Mouse (Mus musculus): ENCODE measurements around the gene Ugt1a1. TPM values are rescaled to one million over a fixed set of nuclear protein-coding genes. Genes with fewer than 3 reads are reported as not detected.
A peak's percentile ranks its signal among the peaks of the same experiment; 100 is the strongest.
"Not testable (repeated sequence)": the region's sequence is repeated elsewhere in the genome, so short reads cannot be mapped to it uniquely, and the experiment has no call there.

The Ugt1a1 gene
- polyA plus RNA-seq (2015; fragmentation: Nextera tagmentation; extraction: Ambion mirVana): not detected in 2 replicates

DNA sequence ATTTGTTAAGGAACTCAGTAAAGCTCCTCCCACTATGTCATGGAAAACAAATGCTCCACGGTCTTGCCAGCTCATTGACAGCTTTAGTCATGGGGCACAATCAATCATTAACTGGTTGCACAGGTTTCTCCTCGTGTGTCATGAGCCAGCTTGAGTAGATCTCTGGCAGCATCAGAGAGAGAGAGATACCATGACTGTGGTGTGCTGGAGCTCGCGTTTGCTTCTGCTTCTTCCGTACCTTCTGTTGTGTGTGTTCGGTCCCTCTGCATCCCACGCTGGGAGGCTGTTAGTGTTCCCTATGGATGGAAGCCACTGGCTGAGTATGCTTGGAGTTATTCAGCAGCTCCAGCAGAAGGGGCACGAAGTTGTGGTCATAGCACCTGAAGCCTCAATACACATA is at the start of gene Ugt1a1:
Gene Ugt1a1, plus strand, starts transcription at position 148 of the 400 bp plus-strand sequence.
- no peaks in the 10 kb centered on the region for H3K36me3 ChIP-seq (replicated peaks)
- H3K4me1 ChIP-seq: no peaks in the 10 kb centered on the region
- WGBS: 70% methylated on average over 8 of the region's 8 CpGs
- no peak within 1 kb of the TSS for H3K4me2 ChIP-seq
- no peaks in the 10 kb centered on the region for H3K27me3 ChIP-seq (replicated peaks)
- H3K9ac ChIP-seq: no peak within 1 kb of the TSS
- no peak within 1 kb of the TSS for H3K27ac ChIP-seq
- ATAC-seq (replicated peaks): 0 out of 2 replicates have a peak, but pooled peaks have one; percentile 25
- peaks cover 52% of the 10 kb centered on the region for H3K9me3 ChIP-seq
- no peak within 1 kb of the TSS for H3K4me3 ChIP-seq

DNA sequence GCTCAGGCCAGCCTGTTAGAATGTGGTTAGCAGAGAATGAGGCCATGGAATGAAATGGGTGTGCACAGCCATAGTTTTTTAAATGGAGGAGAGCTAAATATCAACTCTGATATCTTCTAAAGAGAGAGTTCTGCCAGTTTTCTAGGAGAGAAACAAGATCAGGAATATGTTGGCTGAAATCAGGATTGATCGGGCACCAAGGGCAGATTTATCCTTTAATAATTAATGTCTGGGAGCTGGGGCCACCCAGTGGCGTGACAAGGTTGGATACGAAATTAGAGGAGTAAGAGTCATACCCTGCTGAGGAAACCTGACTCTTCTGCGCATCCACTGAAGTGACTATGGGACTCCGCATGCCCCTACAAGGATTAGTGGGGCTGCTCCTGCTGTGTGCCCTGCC is 46.0 kb upstream of the Ugt1a1 start, which contains the start of gene Ugt1a5:
Gene Ugt1a5, plus strand, starts transcription at position 302 of the 400 bp plus-strand sequence.
- Histone ChIP-seq H3K9ac (no peak within 1 kb of the TSS), H3K27me3 (replicated peaks) (no peaks in the 10 kb centered on the region), H3K9me3 (no peaks in the 10 kb centered on the region), H3K36me3 (replicated peaks) (no peaks in the 10 kb centered on the region), H3K4me2 (no peak within 1 kb of the TSS), H3K4me1 (no peaks in the 10 kb centered on the region), H3K27ac (no peak within 1 kb of the TSS), H3K4me3 (no peak within 1 kb of the TSS)
- ATAC-seq (replicated peaks): no peak
- 82% methylated on average over 5 of the region's 5 CpGs for WGBS

DNA sequence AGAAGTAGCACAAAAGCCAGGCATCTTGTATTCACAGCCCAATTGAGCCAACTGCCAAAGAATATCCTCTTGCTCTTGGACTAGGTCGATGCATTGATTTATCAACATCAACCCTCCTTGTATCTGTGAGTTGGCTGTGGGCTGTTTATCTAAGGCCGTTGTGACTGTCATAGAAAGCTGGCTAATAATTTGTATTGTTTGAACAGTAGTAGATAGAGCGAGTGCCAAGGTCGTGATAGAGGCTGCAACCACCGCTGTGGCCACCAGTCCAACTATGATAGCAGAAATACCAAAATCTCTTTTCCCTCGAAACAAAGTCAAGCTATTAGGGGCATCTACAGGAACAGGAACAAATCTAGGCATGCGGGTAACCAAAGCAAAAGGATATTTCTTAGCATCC is 39.6 kb upstream of the Ugt1a1 start:
- not testable (repeated sequence) for ATAC-seq (replicated peaks)

DNA sequence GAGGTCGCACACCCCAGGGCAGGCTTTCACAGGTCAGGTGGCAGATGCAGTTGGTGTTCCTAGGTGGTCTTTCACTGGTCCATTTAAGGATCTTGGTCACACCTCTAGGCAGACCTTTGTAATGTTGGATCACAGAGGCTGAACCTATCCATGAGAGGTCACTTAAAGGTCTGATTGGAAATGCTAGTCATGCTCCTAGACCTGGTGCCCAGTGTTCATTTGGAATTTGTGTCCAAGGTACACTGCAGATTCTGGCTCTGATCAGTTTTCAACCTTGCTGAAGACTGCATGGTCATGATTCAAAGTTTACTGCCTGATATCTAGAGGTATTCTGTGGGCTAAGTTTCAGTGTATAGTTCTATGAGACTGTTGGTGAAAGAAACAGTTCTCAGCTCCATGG is 32.1 kb upstream of the Ugt1a1 start:
- Histone ChIP-seq H3K27ac (no peak overlapping the region), H3K9ac (no peak overlapping the region), H3K4me2 (no peak overlapping the region), H3K4me3 (no peak overlapping the region), H3K9me3 (peaks cover 2% of the 10 kb centered on the region; the same call in 1 of the 2 replicates), H3K36me3 (replicated peaks) (no peaks in the 10 kb centered on the region), H3K27me3 (replicated peaks) (no peaks in the 10 kb centered on the region), H3K4me1 (no peaks in the 10 kb centered on the region)
- no peak for ATAC-seq (replicated peaks)
- WGBS: 96% methylated on average over 1 of the region's 1 CpGs

More for the DNA sequence above, 39.6 kb upstream of the Ugt1a1 start:
- 85% methylated on average over 7 of the region's 7 CpGs for WGBS
- not testable (repeated sequence) for H3K27me3 ChIP-seq (replicated peaks); H3K9me3 ChIP-seq; H3K4me1 ChIP-seq; H3K9ac ChIP-seq; H3K4me2 ChIP-seq; H3K36me3 ChIP-seq (replicated peaks); H3K27ac ChIP-seq; H3K4me3 ChIP-seq

DNA sequence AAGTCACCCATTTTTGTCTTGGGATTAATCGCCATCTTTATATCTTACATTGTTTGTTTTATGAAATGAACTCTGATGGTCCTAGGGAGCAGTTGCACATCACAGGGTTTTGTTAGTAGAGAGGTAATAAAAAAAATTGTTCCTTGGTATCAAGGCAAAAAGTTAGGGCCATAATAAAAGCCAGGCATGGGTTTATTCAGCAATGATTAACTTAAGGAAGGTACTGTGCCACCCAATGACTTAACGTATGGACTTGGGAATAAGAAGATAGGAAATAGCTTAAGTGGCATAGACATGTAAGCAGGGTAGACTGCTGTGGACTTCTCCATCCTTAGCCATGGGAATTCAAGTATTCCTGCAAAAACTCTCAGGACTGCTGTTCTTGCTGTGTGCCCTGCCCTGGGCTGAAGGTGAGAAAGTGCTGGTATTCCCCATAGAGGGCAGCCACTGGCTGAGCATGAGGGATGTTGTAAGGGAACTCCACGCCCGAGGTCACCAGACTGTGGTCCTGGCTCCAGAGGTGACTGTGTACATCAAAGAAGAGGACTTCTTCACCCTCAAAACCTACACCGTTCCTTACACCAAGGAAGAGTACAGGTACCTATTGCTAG is 25.3 kb upstream of the Ugt1a1 start:
- Histone ChIP-seq H3K4me3 (no peak overlapping the region), H3K4me2 (no peak overlapping the region), H3K27me3 (replicated peaks) (no peaks in the 10 kb centered on the region), H3K36me3 (replicated peaks) (no peaks in the 10 kb centered on the region), H3K4me1 (no peaks in the 10 kb centered on the region), H3K27ac (no peak overlapping the region), H3K9me3 (no peaks in the 10 kb centered on the region), H3K9ac (no peak overlapping the region)
- WGBS: 88% methylated on average over 5 of the region's 5 CpGs
- no peak for ATAC-seq (replicated peaks)

DNA sequence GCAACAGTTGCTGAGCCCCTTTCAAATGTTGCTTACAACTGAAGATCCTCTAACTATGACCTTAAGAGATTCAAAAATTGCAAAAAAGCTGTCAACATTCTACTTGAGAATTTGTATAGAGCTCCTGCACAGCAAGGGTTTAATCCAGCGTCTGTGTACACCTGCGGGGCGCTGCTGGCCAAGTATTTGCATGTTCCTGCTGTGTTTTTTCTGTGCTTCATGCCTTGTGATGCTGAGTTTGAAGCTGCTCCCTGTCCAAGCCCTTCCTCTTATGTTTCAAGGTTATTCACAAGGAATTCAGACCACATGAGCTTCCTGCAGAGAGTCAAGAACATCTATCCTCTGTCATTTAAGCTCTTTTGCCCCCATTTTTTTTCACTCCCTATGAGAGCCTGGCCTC is 19.6 kb upstream of the Ugt1a1 start:
- 73% methylated on average over 3 of the region's 3 CpGs for WGBS
- H3K4me3 ChIP-seq: no peak overlapping the region
- no peaks in the 10 kb centered on the region for H3K9me3 ChIP-seq
- ATAC-seq (replicated peaks): no peak
- no peaks in the 10 kb centered on the region for H3K36me3 ChIP-seq (replicated peaks)
- no peak overlapping the region for H3K27ac ChIP-seq
- no peaks in the 10 kb centered on the region for H3K4me1 ChIP-seq
- H3K9ac ChIP-seq: no peak overlapping the region
- no peak overlapping the region for H3K4me2 ChIP-seq
- no peaks in the 10 kb centered on the region for H3K27me3 ChIP-seq (replicated peaks)

DNA sequence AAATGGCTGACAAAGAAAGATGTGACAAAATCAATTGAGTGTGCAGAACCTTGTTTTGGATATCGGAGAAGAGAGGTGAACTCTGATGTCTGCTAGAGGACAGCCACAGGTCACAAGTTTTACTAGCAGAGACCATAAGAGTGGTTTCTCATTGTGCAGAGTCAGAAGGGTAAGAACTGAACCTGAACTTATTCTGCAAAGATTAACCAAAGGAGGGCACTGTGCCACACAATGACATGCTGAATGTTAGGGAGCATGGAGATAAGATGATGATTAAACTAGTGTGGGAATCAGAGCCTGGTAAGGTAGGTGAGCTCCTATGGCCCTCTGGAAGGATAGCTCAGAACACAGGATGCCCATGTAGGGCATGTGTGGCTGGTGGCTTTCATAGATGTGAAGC is 16.1 kb upstream of the Ugt1a1 start:
- H3K4me1 ChIP-seq: no peaks in the 10 kb centered on the region
- H3K4me3 ChIP-seq: no peak overlapping the region
- H3K4me2 ChIP-seq: no peak overlapping the region
- no peak for ATAC-seq (replicated peaks)
- 87% methylated on average over 1 of the region's 1 CpGs for WGBS
- H3K27ac ChIP-seq: no peak overlapping the region
- H3K36me3 ChIP-seq (replicated peaks): no peaks in the 10 kb centered on the region
- no peak overlapping the region for H3K9ac ChIP-seq
- H3K27me3 ChIP-seq (replicated peaks): no peaks in the 10 kb centered on the region
- H3K9me3 ChIP-seq: no peaks in the 10 kb centered on the region

DNA sequence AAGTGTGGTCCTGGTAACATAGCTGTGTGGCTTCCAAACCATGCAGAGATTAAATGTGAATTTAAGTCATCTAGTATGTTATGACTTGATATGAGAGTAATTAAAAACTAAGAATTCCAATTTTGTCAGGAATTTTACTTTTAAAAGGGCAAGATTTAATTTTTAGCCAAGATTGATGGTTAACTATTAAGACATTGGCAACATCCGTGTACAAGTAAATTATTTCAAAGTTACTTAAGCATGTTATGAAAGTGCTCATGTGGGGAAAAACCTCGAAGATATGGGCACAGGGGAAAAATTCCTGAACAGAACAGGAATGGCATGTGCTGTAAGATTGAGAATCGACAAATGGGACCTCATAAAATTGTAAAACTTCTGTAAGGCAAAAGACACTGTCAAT is 14.3 kb upstream of the Ugt1a1 start:
- no peak for ATAC-seq (replicated peaks)
- Histone ChIP-seq H3K4me1 (no peaks in the 10 kb centered on the region), H3K27ac (no peak overlapping the region), H3K36me3 (replicated peaks) (no peaks in the 10 kb centered on the region), H3K9me3 (no peaks in the 10 kb centered on the region), H3K9ac (no peak overlapping the region), H3K4me3 (no peak overlapping the region), H3K27me3 (replicated peaks) (no peaks in the 10 kb centered on the region), H3K4me2 (no peak overlapping the region)
- WGBS: 83% methylated on average over 3 of the region's 3 CpGs

DNA sequence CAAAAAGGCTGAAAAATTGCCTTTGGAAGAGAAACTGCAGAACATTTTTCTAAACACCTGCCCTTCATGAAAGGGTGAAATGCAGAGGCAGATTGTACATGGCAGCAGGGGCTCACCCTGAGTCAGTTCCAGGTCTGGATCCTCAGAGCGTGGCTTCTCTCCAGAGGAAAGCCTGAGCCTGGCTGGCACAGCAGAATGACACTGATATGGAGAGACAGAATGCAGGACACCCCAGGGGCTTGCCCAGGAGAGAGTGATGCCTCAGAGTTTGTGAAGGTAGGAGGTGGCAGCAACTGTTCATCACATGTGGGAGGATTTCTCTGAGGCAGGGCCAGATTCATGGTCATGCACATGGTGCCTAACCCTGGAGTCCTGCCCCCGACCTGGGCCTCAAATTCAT is 11.8 kb upstream of the Ugt1a1 start:
- no peak overlapping the region for H3K9ac ChIP-seq
- H3K27me3 ChIP-seq (replicated peaks): no peaks in the 10 kb centered on the region
- no peak overlapping the region for H3K4me3 ChIP-seq
- H3K4me1 ChIP-seq: peaks cover 1% of the 10 kb centered on the region
- no peaks in the 10 kb centered on the region for H3K36me3 ChIP-seq (replicated peaks)
- no peaks in the 10 kb centered on the region; the same call in 1 of the 2 replicates for H3K9me3 ChIP-seq
- H3K27ac ChIP-seq: no peak overlapping the region
- no peak overlapping the region for H3K4me2 ChIP-seq
- WGBS: 63% methylated on average over 2 of the region's 2 CpGs
- no peak for ATAC-seq (replicated peaks)

DNA sequence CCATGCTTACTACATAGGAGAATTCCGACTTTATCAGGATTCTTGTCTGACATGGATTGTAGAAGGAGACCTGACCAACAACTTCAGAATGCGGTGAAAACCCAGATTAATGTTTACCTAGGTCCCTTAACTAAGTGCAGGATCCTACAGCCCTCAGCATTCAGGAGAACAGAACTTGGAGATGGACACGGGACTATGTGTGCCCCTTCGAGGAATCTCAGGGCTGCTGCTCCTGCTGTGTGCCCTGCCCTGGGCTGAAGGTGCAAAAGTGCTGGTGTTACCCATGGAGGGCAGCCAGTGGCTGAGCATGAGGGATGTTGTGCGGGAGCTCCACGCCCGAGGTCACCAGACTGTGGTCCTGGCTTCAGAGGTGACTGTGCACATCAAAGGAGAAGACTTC is 11.3 kb upstream of the Ugt1a1 start, which contains the start of gene Ugt1a2:
Gene Ugt1a2, plus strand, starts transcription at position 146 of the 400 bp plus-strand sequence.
- no peak within 1 kb of the TSS for H3K4me2 ChIP-seq
- H3K36me3 ChIP-seq (replicated peaks): no peaks in the 10 kb centered on the region
- no peak within 1 kb of the TSS for H3K4me3 ChIP-seq
- no peak within 1 kb of the TSS for H3K27ac ChIP-seq
- ATAC-seq (replicated peaks): no peak
- H3K27me3 ChIP-seq (replicated peaks): no peaks in the 10 kb centered on the region
- peaks cover 6% of the 10 kb centered on the region for H3K4me1 ChIP-seq
- 88% methylated on average over 7 of the region's 7 CpGs for WGBS
- H3K9me3 ChIP-seq: no peaks in the 10 kb centered on the region; the same call in 1 of the 2 replicates
- H3K9ac ChIP-seq: no peak within 1 kb of the TSS

DNA sequence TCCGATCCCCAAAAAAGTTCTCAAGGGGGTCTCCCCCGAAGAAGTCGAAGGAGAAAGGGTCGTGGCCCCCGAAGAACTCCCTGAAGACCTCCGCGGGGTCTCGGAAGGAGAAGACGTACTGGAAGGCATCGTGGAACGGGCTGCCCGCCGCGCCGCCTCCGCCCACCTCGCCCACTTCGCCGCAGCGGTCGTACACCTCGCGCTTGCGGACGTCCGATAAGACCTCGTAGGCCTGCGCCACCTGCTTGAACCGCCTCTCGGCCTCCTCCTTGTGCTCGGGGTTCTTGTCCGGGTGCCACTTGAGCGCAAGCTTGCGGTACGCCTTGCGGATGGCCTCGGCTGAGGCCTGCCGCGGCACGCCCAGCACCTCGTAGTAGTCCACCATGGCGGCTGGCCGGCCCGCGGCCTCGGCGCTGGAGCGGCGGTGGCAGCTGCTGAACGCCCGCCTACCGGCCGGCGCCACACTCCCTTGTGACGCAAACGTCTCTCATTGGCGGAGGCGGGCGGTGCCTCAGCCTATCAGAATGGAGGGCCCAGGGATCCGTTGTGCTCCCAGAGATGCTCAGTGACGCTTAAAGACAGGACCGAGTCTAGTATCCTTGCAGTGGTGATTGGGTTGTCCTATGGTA is 6.4 kb upstream of the Ugt1a1 start, which contains the start of gene Dnajb3:
Gene Dnajb3, minus strand, starts transcription at position 489 of the 629 bp plus-strand sequence.
- Histone ChIP-seq H3K27ac (peak within 1 kb of the TSS; percentile 58; the same call in 1 of the 2 replicates), H3K36me3 (replicated peaks) (no peaks in the 10 kb centered on the region), H3K9ac (peak within 1 kb of the TSS; percentile 73), H3K4me3 (peak within 1 kb of the TSS; percentile 58), H3K9me3 (no peaks in the 10 kb centered on the region; the same call in 1 of the 2 replicates), H3K4me1 (peaks cover 10% of the 10 kb centered on the region), H3K4me2 (peak within 1 kb of the TSS; percentile 89), H3K27me3 (replicated peaks) (no peaks in the 10 kb centered on the region)
- WGBS: 6% methylated on average over 62 of the region's 62 CpGs
- ATAC-seq (replicated peaks): peak; percentile 100

DNA sequence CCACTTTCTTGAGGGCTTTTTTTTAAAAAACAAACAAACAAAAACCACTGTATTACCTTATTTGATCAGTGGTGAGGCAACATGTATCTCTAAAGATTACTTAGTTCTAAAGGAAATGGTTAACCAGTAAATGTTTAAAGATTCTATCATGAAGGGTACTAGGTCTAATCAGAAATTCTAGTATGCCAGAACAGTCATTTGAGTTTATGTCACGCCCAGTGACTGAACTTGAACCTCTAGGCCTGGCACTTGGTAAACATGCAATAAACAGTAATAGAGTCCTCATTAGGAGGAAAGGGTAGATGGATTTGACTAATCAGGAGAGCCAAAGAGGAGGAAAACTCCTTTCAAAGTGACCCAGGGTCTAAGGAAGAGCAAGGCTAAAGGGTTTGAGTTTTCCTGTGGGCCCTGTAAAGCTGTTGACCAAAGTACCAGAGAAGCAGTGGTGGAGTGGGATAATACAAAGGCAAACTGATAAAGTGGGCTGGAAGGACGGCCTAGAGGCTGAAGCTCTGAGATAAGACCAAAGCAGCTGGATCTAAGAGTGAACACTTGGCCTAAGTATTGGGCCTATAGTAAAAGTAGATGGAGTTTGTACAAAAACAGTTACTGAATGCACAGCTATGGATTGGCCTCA is 4.8 kb upstream of the Ugt1a1 start:
- no peak for ATAC-seq (replicated peaks)
- WGBS: 82% methylated on average over 2 of the region's 2 CpGs
- Histone ChIP-seq H3K4me2 (no peak overlapping the region), H3K4me1 (peaks cover 10% of the 10 kb centered on the region), H3K27me3 (replicated peaks) (no peaks in the 10 kb centered on the region), H3K27ac (no peak overlapping the region), H3K9me3 (peaks cover 8% of the 10 kb centered on the region), H3K36me3 (replicated peaks) (no peaks in the 10 kb centered on the region), H3K9ac (no peak overlapping the region), H3K4me3 (no peak overlapping the region)

All from midbrain, embryonic 15.5 days (tissue).